Mouse (Mus musculus) hindbrain, embryonic 16.5 days (tissue): ENCODE results near the gene Rfx4. TPM values are rescaled to one million over a fixed set of nuclear protein-coding genes. Genes with fewer than 3 reads are reported as not detected.

ENCODE experiments used
- ATAC-seq: fragments of 200-750 bp; cut with Nextera tagmentation; 2 replicates; pipeline ENCODE4 v1.8.0; 2017; ENCODE audit warnings: moderate TSS enrichment, moderate library complexity
- H3K27ac ChIP-seq: fragments of 300-500 bp; sonication (generic); 2 replicates; pipeline ENCODE4 v1.5.1; 2014; ENCODE audit warnings: low read depth, mild to moderate bottlenecking, control low read depth, low read length, moderate library complexity
- H3K27me3 ChIP-seq: fragments of 300-500 bp; sonication (generic); replicated peaks from 2 replicates; pipeline ENCODE4 v1.6.1; 2014; ENCODE audit warnings: low read length; ENCODE audit not compliant: control insufficient read depth, insufficient read depth
- H3K36me3 ChIP-seq: fragments of 300-500 bp; sonication (generic); 2 replicates; pipeline ENCODE4 v1.6.1; 2014; ENCODE audit warnings: mild to moderate bottlenecking, low read length, moderate library complexity, mixed read lengths; ENCODE audit not compliant: control insufficient read depth, insufficient read depth
- H3K4me1 ChIP-seq: fragments of 300-500 bp; sonication (generic); 2 replicates; pipeline ENCODE4 v1.6.1; 2014; ENCODE audit warnings: low read depth, low read length; ENCODE audit not compliant: control insufficient read depth, insufficient read depth
- H3K4me2 ChIP-seq: fragments of 300-500 bp; sonication (generic); 2 replicates; pipeline ENCODE4 v1.6.1; 2014; ENCODE audit warnings: mild to moderate bottlenecking, low read length, control low read depth, moderate library complexity
- H3K4me3 ChIP-seq: fragments of 300-500 bp; sonication (generic); 2 replicates; pipeline ENCODE4 v1.5.1; 2014; ENCODE audit warnings: mild to moderate bottlenecking, low read length, control low read depth, moderate library complexity
- H3K9ac ChIP-seq: fragments of 300-500 bp; sonication (generic); 2 replicates; pipeline ENCODE4 v1.6.1; 2014; ENCODE audit warnings: low read depth, mild to moderate bottlenecking, control low read depth, low read length, moderate library complexity
- H3K9me3 ChIP-seq: fragments of 300-500 bp; sonication (generic); 2 replicates; pipeline ENCODE4 v1.6.1; 2014; ENCODE audit warnings: mild to moderate bottlenecking, low read length, moderate library complexity; ENCODE audit not compliant: control insufficient read depth
- WGBS: fragments of 180-500 bp; shearing (Covaris S2); extraction: QIAGEN DNeasy Blood & Tissue Kit; methylation state at CpG from one replicate; pipeline ENCODE4 v1.1.7; 2014; 5-methylcytosine and 5-hydroxymethylcytosine counted together
- polyA plus RNA-seq: library from polyadenylated mRNA; unstranded; fragments of >200 nt; fragmentation: Nextera tagmentation; extraction: Ambion mirVana; gene quantifications from 2 replicates; pipeline ENCODE4 v1.2.1, GENCODE M21; 2015

The Rfx4 gene
- polyA plus RNA-seq, 1 experiment from 2014 or later = 16.1 TPM

GRCm38 (mm10) chr10:84938886-84939285, 183.0 kb downstream of the Rfx4 start:
- Histone ChIP-seq H3K27me3 (no peaks in the 10 kb centered on the region), H3K36me3 (no peaks in the 10 kb centered on the region), H3K4me1 (0 out of 2 replicates have a peak, but pooled peaks cover 2% of the 10 kb centered on the region), H3K9me3 (no peaks in the 10 kb centered on the region), H3K4me2 (no peak overlapping the region), H3K27ac (no peak overlapping the region), H3K9ac (no peak overlapping the region), H3K4me3 (no peak overlapping the region)
- WGBS = 85% methylated on average over 5 of the region's 5 CpGs
- no peak for ATAC-seq

GRCm38 (mm10) chr10:84940356-84940755, 184.5 kb downstream of the Rfx4 start:
- H3K9ac ChIP-seq = no peak overlapping the region
- no peaks in the 10 kb centered on the region for H3K4me1 ChIP-seq
- no peaks in the 10 kb centered on the region for H3K27me3 ChIP-seq
- 72% methylated on average over 1 of the region's 1 CpGs for WGBS
- H3K27ac ChIP-seq = no peak overlapping the region
- ATAC-seq = no peak
- no peak overlapping the region for H3K4me2 ChIP-seq
- H3K4me3 ChIP-seq = no peak overlapping the region
- no peaks in the 10 kb centered on the region for H3K9me3 ChIP-seq
- H3K36me3 ChIP-seq = no peaks in the 10 kb centered on the region

- H3K4me3 ChIP-seq = no peak overlapping the region
- H3K9me3 ChIP-seq = no peaks in the 10 kb centered on the region
- no peak for ATAC-seq
- no peaks in the 10 kb centered on the region for H3K27me3 ChIP-seq
- H3K36me3 ChIP-seq = peaks cover 16% of the 10 kb centered on the region
- no peak overlapping the region for H3K9ac ChIP-seq
- 94% methylated on average over 3 of the region's 3 CpGs for WGBS
- no peak overlapping the region for H3K27ac ChIP-seq
- no peaks in the 10 kb centered on the region for H3K4me1 ChIP-seq
- H3K4me2 ChIP-seq = no peak overlapping the region
Measured at GRCm38 (mm10) chr10:84945692-84946091, 189.8 kb downstream of the Rfx4 start.

- Histone ChIP-seq H3K36me3 (peaks cover 16% of the 10 kb centered on the region), H3K9ac (no peak overlapping the region), H3K4me3 (no peak overlapping the region), H3K27me3 (no peaks in the 10 kb centered on the region), H3K4me2 (no peak overlapping the region), H3K9me3 (no peaks in the 10 kb centered on the region), H3K27ac (no peak overlapping the region), H3K4me1 (no peaks in the 10 kb centered on the region)
- no peak for ATAC-seq
- whole genome bisulfite sequencing = 66% methylated on average over 8 of the region's 8 CpGs
Measured at GRCm38 (mm10) chr10:84948970-84949683, 193.3 kb downstream of the Rfx4 start.

- ATAC-seq = no peak
- Histone ChIP-seq H3K4me2 (no peak overlapping the region), H3K4me3 (no peak overlapping the region), H3K9ac (no peak overlapping the region), H3K36me3 (peaks cover 16% of the 10 kb centered on the region), H3K27ac (no peak overlapping the region), H3K4me1 (no peaks in the 10 kb centered on the region), H3K9me3 (no peaks in the 10 kb centered on the region), H3K27me3 (no peaks in the 10 kb centered on the region)
- WGBS = 82% methylated on average over 3 of the region's 3 CpGs
Measured at GRCm38 (mm10) chr10:84949684-84950010, 193.8 kb downstream of the Rfx4 start.

GRCm38 (mm10) chr10:84950384-84950783, 194.5 kb downstream of the Rfx4 start:
- Histone ChIP-seq H3K9me3 (no peaks in the 10 kb centered on the region), H3K9ac (no peak overlapping the region), H3K4me2 (no peak overlapping the region), H3K4me3 (no peak overlapping the region), H3K4me1 (no peaks in the 10 kb centered on the region), H3K27me3 (no peaks in the 10 kb centered on the region), H3K27ac (no peak overlapping the region), H3K36me3 (peaks cover 16% of the 10 kb centered on the region)
- ATAC-seq = no peak
- WGBS = 72% methylated on average over 4 of the region's 4 CpGs

- WGBS = 94% methylated on average over 10 of the region's 10 CpGs
- Histone ChIP-seq H3K27me3 (no peaks in the 10 kb centered on the region), H3K4me1 (no peaks in the 10 kb centered on the region), H3K4me3 (no peak overlapping the region), H3K4me2 (no peak overlapping the region), H3K9ac (no peak overlapping the region), H3K27ac (no peak overlapping the region), H3K36me3 (peaks cover 3% of the 10 kb centered on the region), H3K9me3 (no peaks in the 10 kb centered on the region)
- ATAC-seq = no peak
Measured at GRCm38 (mm10) chr10:84954236-84954635, 198.4 kb downstream of the Rfx4 start.

Other genes with a start within 250 kb of the Rfx4 start
- 24.2 and 51.3 TPM in 2 replicates for gene Ckap4, start 222.0 kb upstream of the Rfx4 start, polyA plus RNA-seq
- gene Tcp11l2, start 179.4 kb upstream of the Rfx4 start, polyA plus RNA-seq = 21.8 and 24.6 TPM in 2 replicates
- 13.1 and 14.4 TPM in 2 replicates for gene Polr3b, start 133.8 kb upstream of the Rfx4 start, polyA plus RNA-seq
- gene Ric8b, start 161.6 kb downstream of the Rfx4 start, polyA plus RNA-seq = 43.0 and 48.3 TPM in 2 replicates